Mouse (Mus musculus): ENCODE measurements around the gene Apip. TPM values are rescaled to one million over a fixed set of nuclear protein-coding genes. Genes with fewer than 3 reads are reported as not detected.
A peak's percentile ranks its signal among the peaks of the same experiment; 100 is the strongest.

The Apip gene
- total RNA-seq (2014; rRNA removed), result 22.5 and 30.3 TPM in 2 replicates
- 12.5 and 13.6 TPM in 2 replicates for polyA plus RNA-seq (2012; rRNA removed)

- peak within 1 kb of the TSS; percentile 89 for H3K9ac ChIP-seq (ENCODE audit: low read depth, low read length)
Measured at GRCm38 (mm10) chr2:103073219-103073982, at the start of gene Apip, which contains the start of gene Pdhx. TSS of gene Apip (plus strand) at chr2:103073675. TSS of gene Pdhx (minus strand) at chr2:103073513.

GRCm38 (mm10) chr2:103037831-103038230 lies 35.6 kb upstream of the Apip start:
- no peaks in the 10 kb centered on the region for H3K27me3 ChIP-seq (ENCODE audit: control insufficient read depth, insufficient read depth, low read length)
- no peak for DNase-seq (ENCODE audit: extremely low read depth, low read depth, low spot score)
- WGBS, result 71% methylated on average over 4 of the region's 4 CpGs
- TF ChIP-seq CTCF (IDR thresholded peaks at IDR 0.05; ENCODE audit: low read depth, low read length), result no peak
- TF ChIP-seq POLR2A (IDR thresholded peaks at IDR 0.05; ENCODE audit: extremely low read depth, insufficient read depth, low read length), result no peak
- H3K9ac ChIP-seq (ENCODE audit: low read depth, low read length), result no peak overlapping the region
- no peaks in the 10 kb centered on the region for H3K4me1 ChIP-seq (ENCODE audit: control insufficient read depth, insufficient read depth, low read length)
- H3K79me2 ChIP-seq (ENCODE audit: control insufficient read depth, insufficient read depth, low read length), result no peaks in the 10 kb centered on the region
- H3K4me3 ChIP-seq (ENCODE audit: insufficient read depth, low read depth, low read length), result no peak overlapping the region
- H3K36me3 ChIP-seq (ENCODE audit: control insufficient read depth, insufficient read depth, low read length), result peaks cover 21% of the 10 kb centered on the region
- no peak overlapping the region for H3K27ac ChIP-seq (replicated peaks; ENCODE audit: insufficient read depth, low read depth, low read length)

More at GRCm38 (mm10) chr2:103073219-103073982, at the start of gene Apip, which contains the start of gene Pdhx:
- DNase-seq (ENCODE audit: extremely low read depth, low read depth, low spot score), result peak; percentile 93
- H3K79me2 ChIP-seq (ENCODE audit: control insufficient read depth, insufficient read depth, low read length), result peaks cover 29% of the 10 kb centered on the region
- H3K27ac ChIP-seq (replicated peaks; ENCODE audit: insufficient read depth, low read depth, low read length), result peak within 1 kb of the TSS; percentile 82
- under 1% methylated on average over 55 of the region's 55 CpGs for WGBS
- TF ChIP-seq CTCF (IDR thresholded peaks at IDR 0.05; ENCODE audit: low read depth, low read length), result no peak
- peak; percentile 93 for TF ChIP-seq POLR2A (IDR thresholded peaks at IDR 0.05; ENCODE audit: extremely low read depth, insufficient read depth, low read length)
- peak within 1 kb of the TSS; percentile 78 for H3K4me3 ChIP-seq (ENCODE audit: insufficient read depth, low read depth, low read length)
- no peaks in the 10 kb centered on the region for H3K36me3 ChIP-seq (ENCODE audit: control insufficient read depth, insufficient read depth, low read length)
- H3K4me1 ChIP-seq (ENCODE audit: control insufficient read depth, insufficient read depth, low read length), result peaks cover 15% of the 10 kb centered on the region; the same call in 1 of the 2 replicates
- no peaks in the 10 kb centered on the region for H3K27me3 ChIP-seq (ENCODE audit: control insufficient read depth, insufficient read depth, low read length)

GRCm38 (mm10) chr2:103040896-103041295 lies 32.6 kb upstream of the Apip start:
- Histone ChIP-seq H3K79me2 (ENCODE audit: control insufficient read depth, insufficient read depth, low read length) (no peaks in the 10 kb centered on the region), H3K9ac (ENCODE audit: low read depth, low read length) (no peak overlapping the region), H3K27ac (replicated peaks; ENCODE audit: insufficient read depth, low read depth, low read length) (no peak overlapping the region), H3K27me3 (ENCODE audit: control insufficient read depth, insufficient read depth, low read length) (no peaks in the 10 kb centered on the region), H3K36me3 (ENCODE audit: control insufficient read depth, insufficient read depth, low read length) (peaks cover 18% of the 10 kb centered on the region), H3K4me1 (ENCODE audit: control insufficient read depth, insufficient read depth, low read length) (peaks cover 15% of the 10 kb centered on the region), H3K4me3 (ENCODE audit: insufficient read depth, low read depth, low read length) (no peak overlapping the region)
- no peak for DNase-seq (ENCODE audit: extremely low read depth, low read depth, low spot score)
- WGBS, result 59% methylated on average over 8 of the region's 8 CpGs
- TF ChIP-seq POLR2A (IDR thresholded peaks at IDR 0.05; ENCODE audit: extremely low read depth, insufficient read depth, low read length) (no peak), CTCF (IDR thresholded peaks at IDR 0.05; ENCODE audit: low read depth, low read length) (no peak)

- Histone ChIP-seq H3K4me3 (ENCODE audit: insufficient read depth, low read depth, low read length) (no peak overlapping the region), H3K9ac (ENCODE audit: low read depth, low read length) (no peak overlapping the region), H3K36me3 (ENCODE audit: control insufficient read depth, insufficient read depth, low read length) (peaks cover 3% of the 10 kb centered on the region; the same call in 1 of the 2 replicates), H3K27me3 (ENCODE audit: control insufficient read depth, insufficient read depth, low read length) (no peaks in the 10 kb centered on the region), H3K27ac (replicated peaks; ENCODE audit: insufficient read depth, low read depth, low read length) (peak overlapping the region; percentile 34; the same call in 1 of the 2 replicates), H3K79me2 (ENCODE audit: control insufficient read depth, insufficient read depth, low read length) (peaks cover under 1% of the 10 kb centered on the region; the same call in 1 of the 2 replicates), H3K4me1 (ENCODE audit: control insufficient read depth, insufficient read depth, low read length) (peaks cover 15% of the 10 kb centered on the region)
- TF ChIP-seq POLR2A (IDR thresholded peaks at IDR 0.05; ENCODE audit: extremely low read depth, insufficient read depth, low read length) (no peak), CTCF (IDR thresholded peaks at IDR 0.05; ENCODE audit: low read depth, low read length) (no peak)
- 96% methylated on average over 2 of the region's 2 CpGs for WGBS
- no peak for DNase-seq (ENCODE audit: extremely low read depth, low read depth, low spot score)
Measured at GRCm38 (mm10) chr2:103045286-103045685, 28.2 kb upstream of the Apip start.

GRCm38 (mm10) chr2:103051937-103052893 lies 21.3 kb upstream of the Apip start:
- WGBS, result 88% methylated on average over 19 of the region's 19 CpGs
- no peak for DNase-seq (ENCODE audit: extremely low read depth, low read depth, low spot score)

More at GRCm38 (mm10) chr2:103051937-103052893, 21.3 kb upstream of the Apip start:
- no peak overlapping the region for H3K9ac ChIP-seq (ENCODE audit: low read depth, low read length)
- peaks cover 6% of the 10 kb centered on the region; the same call in 1 of the 2 replicates for H3K36me3 ChIP-seq (ENCODE audit: control insufficient read depth, insufficient read depth, low read length)
- peaks cover 6% of the 10 kb centered on the region; the same call in 1 of the 2 replicates for H3K79me2 ChIP-seq (ENCODE audit: control insufficient read depth, insufficient read depth, low read length)
- H3K27ac ChIP-seq (replicated peaks; ENCODE audit: insufficient read depth, low read depth, low read length), result no peak overlapping the region
- H3K4me3 ChIP-seq (ENCODE audit: insufficient read depth, low read depth, low read length), result no peak overlapping the region
- TF ChIP-seq CTCF (IDR thresholded peaks at IDR 0.05; ENCODE audit: low read depth, low read length), result no peak
- no peak for TF ChIP-seq POLR2A (IDR thresholded peaks at IDR 0.05; ENCODE audit: extremely low read depth, insufficient read depth, low read length)
- H3K4me1 ChIP-seq (ENCODE audit: control insufficient read depth, insufficient read depth, low read length), result peaks cover 2% of the 10 kb centered on the region; the same call in 1 of the 2 replicates
- H3K27me3 ChIP-seq (ENCODE audit: control insufficient read depth, insufficient read depth, low read length), result no peaks in the 10 kb centered on the region

Data from liver, adult 2 months (tissue).